Mouse (Mus musculus) cerebellum, adult 2 months (tissue): ENCODE measurements around the gene Lrrc20. TPM values are rescaled to one million over a fixed set of nuclear protein-coding genes. Genes with fewer than 3 reads are reported as not detected.

Experiments
- DNase-seq, 2 experiments: peaks; one replicate each; pipeline ENCODE4 v3.0.0; 2021
- H3K27ac ChIP-seq: fragments of 200-500 bp; 2 replicates; pipeline ENCODE4 v1.5.1; 2012; ENCODE audit warnings: low read length, control low read depth, inconsistent platforms; ENCODE audit not compliant: insufficient read depth
- H3K27me3 ChIP-seq: fragments of 200-500 bp; 2 replicates; pipeline ENCODE4 v1.6.1; 2012; ENCODE audit warnings: inconsistent platforms, mild to moderate bottlenecking, low read length, moderate library complexity; ENCODE audit not compliant: control insufficient read depth, insufficient read depth
- H3K4me1 ChIP-seq: fragments of 200-500 bp; 2 replicates; pipeline ENCODE4 v1.6.1; 2011; ENCODE audit warnings: low read length; ENCODE audit not compliant: control insufficient read depth, insufficient read depth
- H3K4me3 ChIP-seq: fragments of 200-500 bp; replicated peaks from 2 replicates; pipeline ENCODE3; 2011; ENCODE audit warnings: mild to moderate bottlenecking, low read depth, low read length, control low read depth; ENCODE audit not compliant: insufficient read depth
- CTCF ChIP-seq: fragments of 200-500 bp; IDR thresholded peaks from 2 replicates; pipeline ENCODE4 v1.5.1; 2011; ENCODE audit warnings: low read depth, mild to moderate bottlenecking, control low read depth, low read length, moderate library complexity, borderline replicate concordance; ENCODE audit not compliant: insufficient read depth
- POLR2A ChIP-seq: fragments of 200-500 bp; IDR thresholded peaks from 2 replicates; pipeline ENCODE4 v1.6.1; 2011; ENCODE audit warnings: low read length, control low read depth, borderline replicate concordance; ENCODE audit not compliant: insufficient read depth
- WGBS: fragments of 180-500 bp; shearing (Covaris S2); methylation state at CpG from one replicate; pipeline ENCODE4 v1.1.7; 2018; 5-methylcytosine and 5-hydroxymethylcytosine counted together
- polyA plus RNA-seq: library from polyadenylated mRNA; depleted of rRNA; stranded (reverse); fragments of >200 nt; gene quantifications from 2 replicates; pipeline ENCODE4 v1.2.3, GENCODE M21; 2012

The Lrrc20 gene
- polyA plus RNA-seq, 1 experiment = 20.9 TPM

GRCm38 (mm10) chr10:61457182-61457581, 18.4 kb upstream of the Lrrc20 start:
- TF ChIP-seq POLR2A (no peak), CTCF (no peak)
- 73% methylated on average over 3 of the region's 3 CpGs for WGBS
- H3K4me1 ChIP-seq = no peaks in the 10 kb centered on the region
- H3K27me3 ChIP-seq = no peaks in the 10 kb centered on the region
- no peak overlapping the region for H3K4me3 ChIP-seq
- DNase-seq = no peak
- no peak overlapping the region for H3K27ac ChIP-seq

DNA sequence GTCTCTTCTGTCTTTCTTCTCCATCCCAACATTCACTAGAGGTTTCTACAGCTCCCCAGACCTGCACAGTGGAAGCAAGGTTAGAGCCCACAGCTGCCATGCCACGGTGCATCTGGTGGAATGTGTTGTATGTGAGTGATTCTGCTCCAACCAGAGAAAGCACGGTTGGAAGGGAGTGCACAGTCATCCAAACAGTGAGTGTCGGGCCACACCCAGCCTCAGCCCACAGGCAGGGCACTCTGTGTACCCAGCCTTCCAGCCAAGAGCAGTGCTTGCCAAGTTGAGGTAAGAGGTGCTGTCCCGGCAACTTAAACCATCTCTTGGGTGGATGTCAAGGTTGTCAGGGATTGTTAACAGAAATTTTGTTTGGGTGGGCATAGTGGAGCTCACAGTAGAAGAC, 10.6 kb upstream of the Lrrc20 start:
- 53% methylated on average over 4 of the region's 4 CpGs for WGBS
- DNase-seq = no peak
- no peaks in the 10 kb centered on the region for H3K27me3 ChIP-seq
- TF ChIP-seq CTCF (no peak), POLR2A (no peak)
- no peaks in the 10 kb centered on the region for H3K4me1 ChIP-seq
- H3K4me3 ChIP-seq = no peak overlapping the region
- H3K27ac ChIP-seq = no peak overlapping the region

DNA sequence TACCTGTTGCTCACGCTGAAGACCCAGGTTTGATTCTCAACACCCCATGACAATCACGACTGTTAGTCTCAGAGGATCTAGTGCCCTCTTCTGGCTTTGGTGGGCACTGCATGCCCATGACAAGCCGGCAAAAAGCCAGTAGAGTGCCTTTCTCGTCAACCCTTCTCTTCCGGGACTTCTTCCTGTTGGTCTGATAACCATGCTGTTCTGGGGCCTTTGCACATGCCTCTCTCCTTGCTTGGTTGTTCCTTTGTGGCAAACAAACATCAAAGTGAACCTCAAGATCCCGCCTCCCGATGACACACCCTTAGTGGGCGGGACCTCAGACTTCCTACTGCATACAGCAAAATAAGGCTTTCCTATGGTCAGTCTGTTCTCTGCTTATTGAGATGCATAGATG, 9.4 kb upstream of the Lrrc20 start:
- Histone ChIP-seq H3K27ac (no peak overlapping the region), H3K4me1 (no peaks in the 10 kb centered on the region), H3K27me3 (no peaks in the 10 kb centered on the region), H3K4me3 (no peak overlapping the region)
- DNase-seq = no peak
- WGBS = 72% methylated on average over 8 of the region's 8 CpGs
- TF ChIP-seq CTCF (peak; percentile 22; the same call in 1 of the 2 replicates), POLR2A (no peak)

GRCm38 (mm10) chr10:61466873-61467272, 8.7 kb upstream of the Lrrc20 start:
- Histone ChIP-seq H3K4me3 (no peak overlapping the region), H3K27me3 (no peaks in the 10 kb centered on the region), H3K4me1 (no peaks in the 10 kb centered on the region), H3K27ac (no peak overlapping the region)
- WGBS = 18% methylated on average over 5 of the region's 5 CpGs
- peak in 1 of 2 experiments; percentile 43 for DNase-seq
- TF ChIP-seq POLR2A (no peak), CTCF (peak; percentile 74)

DNA sequence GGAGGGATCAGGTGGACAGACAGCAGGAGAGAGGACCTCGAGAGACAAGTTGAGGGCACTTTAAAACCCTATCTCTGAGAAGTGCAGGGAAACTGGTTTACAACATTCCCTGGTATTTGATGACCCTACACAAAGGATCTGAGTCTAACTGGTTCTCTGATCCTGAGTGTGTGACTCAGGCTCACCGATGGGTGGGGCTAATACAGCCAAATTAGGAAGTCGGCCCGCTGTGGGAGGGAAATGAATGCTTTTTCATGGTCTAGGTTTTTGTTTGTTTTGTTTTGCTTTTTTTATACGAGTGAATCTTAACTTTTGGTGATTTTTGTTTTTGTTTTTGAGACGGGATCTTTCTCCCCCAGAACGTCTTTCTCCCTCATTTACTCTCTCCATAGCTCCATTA, 6.7 kb upstream of the Lrrc20 start:
- Histone ChIP-seq H3K27me3 (no peaks in the 10 kb centered on the region), H3K27ac (no peak overlapping the region), H3K4me3 (no peak overlapping the region), H3K4me1 (no peaks in the 10 kb centered on the region)
- no peak for DNase-seq
- WGBS = 68% methylated on average over 7 of the region's 7 CpGs
- TF ChIP-seq POLR2A (no peak), CTCF (no peak)

DNA sequence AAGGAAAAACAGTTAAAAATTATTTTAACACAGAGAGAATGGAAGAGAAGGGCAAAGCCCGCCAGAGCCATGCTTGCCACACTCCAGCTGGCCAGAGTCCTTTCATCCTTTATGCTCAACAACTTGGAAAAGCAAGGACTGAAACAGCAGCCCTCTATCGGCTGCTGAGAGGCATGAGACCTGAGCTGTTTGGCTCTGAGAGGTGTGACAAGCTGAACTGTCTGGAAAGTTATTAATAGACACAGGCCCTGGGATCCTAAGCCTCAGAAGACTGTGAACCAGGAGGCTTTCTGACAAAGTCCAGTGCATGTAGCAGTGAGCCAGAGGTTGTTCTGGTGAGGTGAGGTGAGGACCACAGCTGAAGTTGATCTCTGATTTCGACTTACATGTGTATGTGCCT, 2.0 kb upstream of the Lrrc20 start:
- WGBS = 73% methylated on average over 3 of the region's 3 CpGs
- H3K27ac ChIP-seq = no peak overlapping the region
- H3K27me3 ChIP-seq = no peaks in the 10 kb centered on the region
- DNase-seq = no peak
- H3K4me3 ChIP-seq = no peak overlapping the region
- TF ChIP-seq POLR2A (no peak), CTCF (no peak)
- no peaks in the 10 kb centered on the region; the same call in 1 of the 2 replicates for H3K4me1 ChIP-seq

- H3K27me3 ChIP-seq = no peaks in the 10 kb centered on the region
- TF ChIP-seq CTCF (no peak), POLR2A (no peak)
- no peak for DNase-seq
- H3K4me1 ChIP-seq = no peaks in the 10 kb centered on the region; the same call in 1 of the 2 replicates
- no peak overlapping the region for H3K27ac ChIP-seq
- 82% methylated on average over 1 of the region's 1 CpGs for WGBS
- no peak overlapping the region for H3K4me3 ChIP-seq
Measured at GRCm38 (mm10) chr10:61474344-61474743, 1.3 kb upstream of the Lrrc20 start.

DNA sequence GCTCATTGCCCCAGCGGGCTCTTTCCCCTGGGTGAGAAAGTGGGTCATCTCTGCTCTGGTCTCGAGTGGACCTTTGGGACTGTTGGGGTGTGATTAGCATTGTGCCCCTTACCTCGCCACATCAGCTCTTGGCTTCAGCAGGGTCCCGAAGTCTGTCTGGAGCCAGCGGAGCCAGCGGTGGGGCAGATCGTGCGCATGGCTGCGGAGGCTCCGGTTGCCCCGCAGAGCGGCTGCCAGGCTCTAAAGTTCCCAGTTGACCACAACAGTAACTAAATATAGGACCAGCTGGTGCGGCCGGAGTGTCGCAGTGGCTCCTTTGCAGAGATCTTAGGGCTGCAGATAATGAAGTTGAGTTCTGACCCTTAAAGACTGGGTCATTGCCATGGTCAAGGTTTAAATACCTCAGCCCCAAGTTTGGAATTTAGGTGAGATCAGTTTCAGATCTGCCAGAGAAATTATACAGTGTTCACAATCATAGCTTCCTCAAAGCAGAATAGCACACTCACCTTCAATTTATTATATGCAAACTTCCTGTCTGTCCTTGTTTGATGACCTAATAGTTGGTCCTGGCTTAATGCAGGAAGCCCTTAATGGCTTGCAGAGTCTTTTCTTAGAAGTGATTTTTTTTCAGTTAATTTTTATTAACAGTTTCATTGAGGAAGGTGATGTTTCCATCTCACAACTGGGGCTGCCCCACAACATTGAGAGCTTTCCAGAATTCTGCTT, 1.0 kb downstream of the Lrrc20 start:
- TF ChIP-seq POLR2A (no peak), CTCF (no peak)
- H3K4me3 ChIP-seq = peak overlapping the region; percentile 82
- WGBS = 6% methylated on average over 15 of the region's 15 CpGs
- no peaks in the 10 kb centered on the region for H3K27me3 ChIP-seq
- no peaks in the 10 kb centered on the region; the same call in 1 of the 2 replicates for H3K4me1 ChIP-seq
- no peak for DNase-seq
- H3K27ac ChIP-seq = no peak overlapping the region
